Mouse (Mus musculus) thymus, postnatal 0 days (tissue): ENCODE results near the gene Ccdc180. TPM values are rescaled to one million over a fixed set of nuclear protein-coding genes. Genes with fewer than 3 reads are reported as not detected.

Experiments
- DNase-seq: peaks from one replicate; pipeline ENCODE4 v3.0.0-alpha.2; 2015; ENCODE audit warnings: low spot score
- polyA plus RNA-seq: library from polyadenylated mRNA; unstranded; fragments of >200 nt; fragmentation: Nextera tagmentation; extraction: Ambion mirVana; gene quantifications from 2 replicates; pipeline ENCODE4 v1.2.1, GENCODE M21; 2015

Ccdc180 gene
- polyA plus RNA-seq: 0.17 and 0.20 TPM in 2 replicates

DNA sequence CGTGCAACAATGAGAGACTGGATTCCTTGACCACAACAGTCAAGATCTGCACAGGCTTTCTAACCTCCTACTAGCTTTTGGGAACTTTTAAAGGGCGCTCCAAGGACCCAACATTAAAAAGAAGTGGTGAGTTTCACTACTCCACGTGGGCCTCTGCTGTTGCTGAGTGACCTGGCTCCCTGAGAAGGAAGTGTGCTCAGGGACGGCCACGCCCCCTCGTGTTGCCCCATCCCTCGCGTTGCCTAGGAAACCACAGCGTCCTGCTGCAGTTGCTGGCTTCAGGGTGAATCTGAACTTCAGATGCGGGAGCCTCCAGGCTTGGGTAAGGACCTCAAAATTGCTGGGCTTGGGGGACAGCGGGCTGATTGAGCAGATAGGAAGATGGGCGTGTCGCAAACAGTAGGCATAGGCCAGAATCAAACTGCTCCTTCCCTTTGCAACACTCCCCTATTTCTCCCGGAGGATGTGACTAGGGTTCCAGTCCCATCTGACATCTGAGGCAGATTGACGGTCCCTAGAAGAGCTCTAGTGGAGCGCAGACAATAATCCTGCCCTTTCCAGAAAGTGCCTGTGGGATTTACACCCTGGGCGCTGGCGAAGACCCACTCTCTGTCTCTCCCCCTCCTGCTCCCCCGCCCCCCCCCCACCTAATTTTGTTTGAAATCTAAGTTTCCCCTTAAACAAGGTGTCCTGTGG is at the start of gene Ccdc180:
Ccdc180 (plus strand) TSS at position 238 of the 696 bp plus-strand sequence.
- DNase-seq: peak; percentile 65

DNA sequence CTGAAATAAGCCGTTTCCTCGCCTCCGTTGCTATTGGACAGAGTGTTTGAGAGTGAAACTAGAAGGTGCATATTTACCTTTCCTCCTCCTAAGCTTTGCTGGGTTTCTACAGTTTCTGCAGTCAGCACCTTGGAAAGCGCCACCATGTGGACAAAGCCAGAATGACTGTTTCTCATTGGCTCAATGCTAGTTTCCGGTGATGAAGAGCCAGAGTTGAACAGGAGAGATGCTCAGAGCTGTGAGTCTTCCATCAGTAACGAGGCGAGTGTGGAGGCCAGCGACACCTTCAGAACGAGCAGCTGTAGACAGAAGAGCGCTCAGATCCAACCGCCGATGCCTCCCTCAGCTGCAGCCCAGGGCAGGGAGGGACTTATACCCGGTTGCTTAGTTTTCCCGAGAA is 45.7 kb upstream of the Ccdc180 start:
- peak; percentile 73 for DNase-seq

- no peak for DNase-seq
These were observed 43.8 kb upstream of the Ccdc180 start for GRCm38 (mm10) chr4:45846263-45846662.

DNA sequence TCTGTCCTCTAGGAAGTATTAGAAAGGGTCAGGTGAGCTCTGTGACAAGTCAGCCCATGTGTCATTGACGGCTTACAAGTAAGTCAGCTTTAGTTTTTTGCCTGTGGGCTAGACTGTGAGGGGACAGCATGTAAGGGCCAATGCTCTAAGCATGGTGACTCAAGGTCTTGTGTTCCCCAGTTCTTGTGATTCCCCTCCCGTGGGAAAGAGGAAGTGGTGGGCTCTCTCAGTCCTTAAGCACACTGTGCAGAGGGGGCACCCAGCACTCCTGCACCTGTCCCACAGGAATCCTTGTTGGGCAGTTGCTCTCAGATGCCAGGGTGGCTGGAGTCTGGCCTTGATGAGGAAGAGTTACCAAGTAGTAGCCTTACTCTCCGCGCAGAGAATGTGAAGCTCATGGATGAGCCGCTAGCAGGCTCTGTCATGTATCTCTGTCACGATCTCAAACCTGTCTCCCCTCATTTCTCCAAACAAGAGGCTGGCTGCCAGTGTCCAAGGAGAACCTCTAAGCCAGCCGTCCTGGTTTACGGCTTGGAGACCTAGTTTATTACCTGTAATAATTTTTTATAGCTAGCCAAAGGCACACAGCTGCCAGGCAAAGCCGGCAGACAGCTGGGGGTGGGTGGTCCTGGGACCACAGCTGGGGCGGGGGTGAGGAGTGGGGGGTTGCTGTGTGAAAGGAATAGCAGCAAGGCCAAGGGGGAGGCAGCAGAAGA is 41.8 kb upstream of the Ccdc180 start, which contains the start of gene Stra6l:
Stra6l (plus strand) TSS at position 556 of the 716 bp plus-strand sequence.
- no peak for DNase-seq

GRCm38 (mm10) chr4:45848825-45849156 is 41.3 kb upstream of the Ccdc180 start:
- no peak for DNase-seq

DNA sequence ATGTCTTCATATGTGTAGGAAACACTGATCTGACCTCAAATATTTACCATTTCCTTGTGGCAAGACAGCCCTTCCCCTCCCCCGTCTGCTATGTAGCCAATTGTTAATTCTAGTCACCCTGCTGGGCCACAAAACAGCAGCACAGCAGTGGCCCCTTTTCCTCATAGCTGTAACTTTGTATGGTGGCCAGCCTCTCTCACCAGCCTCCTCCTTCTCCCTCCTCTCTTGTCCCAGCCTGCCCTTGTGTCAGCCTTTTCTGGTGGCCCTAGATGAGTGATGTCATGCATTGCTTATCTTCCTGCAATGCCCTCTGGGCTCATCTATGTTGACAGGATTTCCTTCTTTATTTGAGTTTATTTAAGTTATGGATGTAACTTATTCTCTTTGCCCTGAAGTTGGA is 40.7 kb upstream of the Ccdc180 start:
- no peak for DNase-seq

DNA sequence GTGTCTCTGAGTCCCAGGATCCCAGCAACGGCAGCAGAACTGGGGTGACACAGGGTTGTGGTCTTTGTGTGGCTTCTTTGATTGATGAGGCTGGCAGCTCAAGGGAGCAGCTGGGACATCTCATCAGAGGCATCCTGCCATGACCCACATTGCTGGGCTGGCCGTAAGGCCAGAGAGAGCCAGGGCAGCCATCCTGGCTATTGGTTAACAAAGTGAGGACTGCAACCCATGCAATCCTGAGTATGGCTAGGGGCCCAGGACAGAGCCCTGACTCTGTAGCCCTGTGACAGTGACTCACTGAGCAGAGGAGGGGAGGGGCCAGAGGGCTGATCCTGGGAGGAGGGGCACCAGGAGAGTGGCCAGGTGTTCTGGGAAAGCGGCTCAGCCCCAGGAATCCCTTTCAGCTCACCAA is 38.5 kb upstream of the Ccdc180 start:
- no peak for DNase-seq

GRCm38 (mm10) chr4:45853496-45854246 is 36.4 kb upstream of the Ccdc180 start:
- DNase-seq: no peak

DNA sequence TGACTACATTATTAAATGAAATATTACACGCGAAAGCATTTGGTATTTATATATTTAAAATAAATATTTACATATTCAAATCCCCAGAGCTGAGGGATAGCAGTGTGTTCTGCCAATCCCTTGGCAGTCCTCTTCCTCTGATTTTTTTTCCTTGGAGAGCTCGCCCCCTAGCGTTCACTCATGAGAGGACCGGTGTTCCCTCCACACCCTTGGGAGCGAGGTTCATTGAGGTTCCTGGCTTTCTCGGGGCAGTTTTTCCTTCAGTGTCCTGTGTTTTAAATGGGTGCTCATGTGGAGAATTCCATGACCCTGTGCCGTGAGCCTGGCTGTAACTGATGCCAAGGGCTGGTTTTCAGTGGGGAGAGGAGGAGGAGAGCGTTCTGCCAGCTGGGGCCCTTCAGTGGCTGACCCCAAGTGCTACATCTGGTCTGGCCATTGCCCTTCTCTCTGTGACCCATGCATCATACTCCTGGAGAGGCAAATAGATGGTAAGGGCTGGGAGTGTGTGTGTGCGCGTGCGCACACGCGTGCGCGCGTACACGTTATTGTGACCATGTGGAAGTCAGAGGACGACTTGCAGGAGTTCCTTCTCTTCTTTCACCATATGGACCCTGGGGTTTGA is 34.2 kb upstream of the Ccdc180 start:
- peak; percentile 36 for DNase-seq

GRCm38 (mm10) chr4:45861160-45861559 is 28.9 kb upstream of the Ccdc180 start:
- DNase-seq: no peak

DNA sequence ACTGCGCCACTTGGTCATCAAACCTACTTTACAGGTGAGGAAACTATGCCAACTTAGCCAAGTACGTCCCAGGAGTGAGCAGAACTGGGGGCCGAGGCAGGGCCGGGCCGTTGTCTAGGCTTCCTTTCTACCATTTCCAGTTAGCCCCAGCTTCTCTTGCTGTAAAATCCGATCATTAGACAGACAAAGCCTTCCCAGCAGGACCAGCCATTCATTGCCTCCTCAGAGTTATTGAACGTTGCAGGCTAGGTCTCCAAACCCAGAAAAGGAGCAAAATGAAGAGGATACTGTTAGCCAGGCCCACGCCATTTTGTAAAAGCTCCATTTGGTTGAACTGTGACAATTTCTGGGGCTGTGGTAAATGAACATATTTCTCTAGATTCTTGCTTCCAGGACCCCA is 22.7 kb upstream of the Ccdc180 start:
- DNase-seq: no peak

- DNase-seq: no peak
These were observed 20.9 kb upstream of the Ccdc180 start for GRCm38 (mm10) chr4:45869021-45869815.

GRCm38 (mm10) chr4:45872147-45872546 is 18.0 kb upstream of the Ccdc180 start:
- DNase-seq: no peak

- peak; percentile 53 for DNase-seq
These were observed 11.2 kb upstream of the Ccdc180 start for GRCm38 (mm10) chr4:45878929-45879328.

DNA sequence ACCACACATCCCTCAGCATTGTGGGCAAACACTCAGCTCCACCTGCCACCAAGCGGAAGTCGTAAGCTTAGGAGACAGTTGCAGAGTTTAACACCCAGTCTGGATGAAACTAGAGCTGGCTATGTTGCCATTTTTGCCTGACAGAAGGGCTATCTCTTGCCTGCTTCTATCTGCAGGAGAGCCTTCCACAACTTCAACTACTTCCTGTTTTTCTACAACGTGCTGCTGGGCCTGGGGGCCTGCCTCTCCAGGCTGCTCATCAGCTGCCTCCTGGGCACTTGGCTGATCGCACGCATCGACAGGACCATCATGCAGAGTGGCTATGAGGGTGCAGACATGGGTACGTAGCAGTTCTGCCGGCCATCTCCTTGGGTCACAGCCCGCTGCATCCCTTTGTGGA is 7.6 kb upstream of the Ccdc180 start:
- no peak for DNase-seq

- no peak for DNase-seq
These were observed 6.9 kb upstream of the Ccdc180 start for GRCm38 (mm10) chr4:45883250-45883649.

GRCm38 (mm10) chr4:45889487-45889886 is 616 bp upstream of the Ccdc180 start:
- DNase-seq: no peak

DNA sequence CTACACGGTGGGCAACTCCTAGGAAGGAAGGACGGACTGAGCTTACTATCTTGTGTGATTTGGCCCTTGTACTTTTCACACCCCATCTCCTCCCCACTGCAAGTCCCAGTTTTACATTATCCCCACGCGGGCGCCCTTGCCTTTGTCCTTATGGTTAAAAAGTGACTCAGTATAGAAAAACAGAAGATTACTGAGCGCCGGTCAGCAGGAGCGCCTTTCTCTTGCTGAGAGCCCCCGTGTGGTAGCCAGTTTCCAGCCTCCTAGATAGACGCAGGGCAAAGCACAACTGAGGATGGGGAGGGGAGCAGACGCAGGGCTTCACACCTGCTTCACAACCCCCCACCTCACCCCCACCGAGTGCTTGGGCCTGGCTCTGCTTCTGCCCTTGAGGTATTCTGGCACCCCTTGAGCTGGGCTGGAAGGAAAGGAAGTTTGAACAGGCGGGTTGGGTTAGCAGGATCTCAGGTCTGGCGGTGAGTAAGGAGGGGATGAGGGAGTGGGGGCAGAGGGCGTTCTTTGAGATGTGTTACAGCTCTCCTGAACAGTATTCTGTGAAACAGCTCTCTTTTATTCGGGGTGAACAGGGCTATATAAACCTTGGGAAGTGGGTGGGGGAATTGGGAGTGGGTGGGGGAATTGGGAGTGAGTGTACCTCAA is 6.5 kb downstream of the Ccdc180 start:
- no peak for DNase-seq

DNA sequence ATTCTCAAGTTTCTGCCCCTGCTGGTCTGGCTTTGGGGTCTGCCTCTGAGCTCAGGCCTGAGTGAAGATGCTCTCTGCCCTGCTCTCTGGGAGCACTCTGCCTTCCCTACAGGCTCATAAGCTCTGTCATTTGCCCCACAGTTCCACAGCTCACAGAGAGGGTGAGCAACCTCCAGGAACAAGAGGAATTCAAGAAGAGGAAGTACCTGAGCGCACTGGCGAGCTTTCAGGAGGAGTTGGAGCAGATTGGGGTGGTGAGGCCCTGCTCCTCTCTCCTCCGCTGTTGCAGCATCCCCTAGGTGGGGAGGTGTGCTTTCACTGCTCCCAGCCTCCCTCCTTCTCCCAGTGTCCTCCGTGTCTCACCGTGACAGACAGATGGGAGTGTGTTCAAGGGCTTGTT is 8.3 kb downstream of the Ccdc180 start:
- no peak for DNase-seq

GRCm38 (mm10) chr4:45909256-45909655 is 19.2 kb downstream of the Ccdc180 start:
- DNase-seq: no peak
